Mouse (Mus musculus): ENCODE measurements around the gene Enkd1.

Gene Enkd1

DNA sequence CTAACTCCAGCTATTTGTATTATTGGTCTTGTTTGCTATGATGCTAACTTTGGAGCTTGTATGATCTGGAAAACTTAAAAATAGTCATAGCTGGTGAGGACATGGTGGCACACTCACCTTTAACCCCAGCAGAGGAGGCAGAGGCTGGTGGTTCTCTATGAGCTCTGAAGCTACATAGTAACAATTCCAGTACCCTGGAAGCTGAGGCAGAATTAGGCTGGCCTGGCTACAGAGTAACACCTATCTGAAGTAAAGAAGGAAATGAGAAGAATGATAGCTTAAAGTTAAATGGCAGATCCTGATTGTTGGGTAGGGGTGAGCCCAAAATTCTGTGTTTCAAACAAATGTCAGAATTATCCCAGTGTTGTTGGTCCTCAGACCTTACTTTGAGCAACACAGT lies 50.4 kb downstream of the Enkd1 start:
- DNase-seq (ENCODE audit: extremely low spot score) = no peak

Data from embryo, embryonic 9.5 days (tissue).